Mouse (Mus musculus): ENCODE measurements around the gene Als2. TPM values are rescaled to one million over a fixed set of nuclear protein-coding genes. Genes with fewer than 3 reads are reported as not detected.

Als2 gene
- total and polyA plus RNA-seq, 2 experiments from 2014 or later, result 11.0 to 39.4 TPM

DNA sequence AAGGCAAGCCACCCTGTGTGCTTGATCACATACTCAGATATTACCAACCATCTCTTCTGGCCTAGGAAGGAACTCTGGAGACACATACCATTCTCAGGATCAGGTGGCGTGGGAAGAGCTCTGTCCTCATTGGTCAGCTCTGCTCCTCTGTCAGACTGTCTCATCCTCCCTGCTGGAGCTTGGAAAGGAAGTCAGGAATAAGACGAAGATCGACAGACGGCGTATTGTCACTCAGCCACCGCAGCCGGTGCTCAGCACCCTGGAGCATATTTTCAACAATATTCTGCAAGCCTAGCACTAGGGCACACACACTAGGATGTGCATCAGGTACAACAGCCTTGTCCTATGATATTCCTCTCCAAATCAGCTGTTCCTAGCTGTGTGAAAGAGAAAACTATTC lies 78.5 kb downstream of the Als2 start:
- WGBS, result 81% methylated on average over 7 of the region's 7 CpGs
- ATAC-seq (no peak), DNase-seq (no peak)
- no peaks in the 10 kb centered on the region for H3K9me3 ChIP-seq (ENCODE audit: low read length)
- H3K27ac ChIP-seq (ENCODE audit: low read depth, low read length), result no peak overlapping the region
- no peak for TF ChIP-seq CTCF (IDR thresholded peaks at IDR 0.05; ENCODE audit: low read depth)
- no peak overlapping the region for H3K4me3 ChIP-seq (ENCODE audit: low read depth, low read length)
- H3K36me3 ChIP-seq (ENCODE audit: insufficient read depth), result peaks cover 11% of the 10 kb centered on the region; the same call in 1 of the 2 replicates
- no peaks in the 10 kb centered on the region for H3K4me1 ChIP-seq (ENCODE audit: insufficient read depth)
- H3K4me2 ChIP-seq (ENCODE audit: low read depth), result no peak overlapping the region
- H3K27me3 ChIP-seq (ENCODE audit: insufficient read depth, low read length), result no peaks in the 10 kb centered on the region
- H3K9ac ChIP-seq, result no peak overlapping the region

DNA sequence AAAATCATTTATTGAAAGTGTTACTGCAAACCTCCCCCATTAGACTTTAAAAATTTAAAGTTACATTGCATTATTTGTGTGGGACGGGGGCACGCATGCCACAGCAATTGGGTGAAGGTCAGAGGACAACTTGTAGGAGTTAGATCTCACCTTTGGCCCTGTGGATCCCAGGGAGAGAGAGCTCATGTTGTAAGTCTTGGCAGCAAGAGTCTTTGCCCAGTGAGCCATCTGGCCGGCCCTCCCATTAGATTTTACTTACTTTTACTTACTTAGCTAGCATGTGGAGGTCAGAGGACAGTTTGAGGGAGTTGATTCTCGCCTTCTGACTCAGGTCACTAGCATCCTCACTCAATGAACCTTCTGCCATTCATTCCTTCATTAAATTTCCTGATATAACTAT lies 79.2 kb downstream of the Als2 start:
- Histone ChIP-seq H3K27me3 (ENCODE audit: insufficient read depth, low read length) (no peaks in the 10 kb centered on the region), H3K9ac (no peak overlapping the region), H3K4me2 (ENCODE audit: low read depth) (no peak overlapping the region), H3K36me3 (ENCODE audit: insufficient read depth) (peaks cover 4% of the 10 kb centered on the region; the same call in 1 of the 2 replicates), H3K27ac (ENCODE audit: low read depth, low read length) (no peak overlapping the region), H3K4me3 (ENCODE audit: low read depth, low read length) (no peak overlapping the region), H3K9me3 (ENCODE audit: low read length) (no peaks in the 10 kb centered on the region), H3K4me1 (ENCODE audit: insufficient read depth) (no peaks in the 10 kb centered on the region)
- no peak for ATAC-seq
- WGBS, result 86% methylated on average over 4 of the region's 4 CpGs
- DNase-seq, result no peak
- no peak for TF ChIP-seq CTCF (IDR thresholded peaks at IDR 0.05; ENCODE audit: low read depth)

DNA sequence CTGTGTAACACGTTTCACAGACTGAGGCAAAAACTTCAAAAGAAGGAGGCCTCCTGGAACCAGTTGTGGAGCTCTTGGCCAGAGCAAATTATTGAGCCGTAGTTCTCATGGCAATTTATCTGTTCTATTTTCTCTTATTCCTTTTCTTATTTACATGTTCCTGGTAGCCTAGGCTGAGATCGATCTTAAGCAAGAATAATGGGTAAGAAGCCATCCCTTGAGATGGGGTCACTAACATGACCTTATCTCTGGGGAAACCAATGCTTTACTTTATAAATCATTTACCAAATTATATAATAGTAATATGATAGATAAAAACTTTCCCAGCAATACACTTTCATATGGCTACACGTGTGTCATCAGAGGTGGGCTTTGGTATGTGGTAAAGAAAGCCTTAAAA lies 84.7 kb downstream of the Als2 start:
- H3K27ac ChIP-seq (ENCODE audit: low read depth, low read length), result no peak overlapping the region
- 75% methylated on average over 4 of the region's 4 CpGs for WGBS

DNA sequence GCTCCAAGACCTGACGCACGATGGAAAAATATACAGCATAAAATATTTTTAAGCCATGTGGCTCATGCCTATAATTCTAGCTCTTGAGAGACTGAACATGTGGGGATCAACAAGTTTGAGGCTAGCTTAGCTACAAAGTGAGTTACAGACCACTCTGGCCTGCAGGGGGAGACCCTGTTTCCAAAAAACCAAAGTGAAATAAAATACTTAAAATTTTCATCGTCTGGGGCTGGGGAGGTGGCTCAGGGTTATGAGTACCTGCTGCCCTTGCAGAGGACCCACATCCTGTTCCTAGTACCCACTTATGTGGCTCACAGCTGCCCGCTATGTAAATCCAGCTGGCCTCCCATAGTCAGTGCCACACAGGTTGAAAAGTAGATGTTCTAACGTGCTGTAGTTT lies 86.5 kb downstream of the Als2 start:
- H3K27me3 ChIP-seq (ENCODE audit: insufficient read depth, low read length), result no peaks in the 10 kb centered on the region
- no peak for ATAC-seq
- no peaks in the 10 kb centered on the region for H3K4me1 ChIP-seq (ENCODE audit: insufficient read depth)
- TF ChIP-seq CTCF (IDR thresholded peaks at IDR 0.05; ENCODE audit: low read depth), result 0 out of 2 replicates have a peak, but pooled peaks have one; percentile 10
- no peak overlapping the region for H3K27ac ChIP-seq (ENCODE audit: low read depth, low read length)
- 87% methylated on average over 5 of the region's 5 CpGs for WGBS
- H3K4me2 ChIP-seq (ENCODE audit: low read depth), result no peak overlapping the region
- no peaks in the 10 kb centered on the region for H3K36me3 ChIP-seq (ENCODE audit: insufficient read depth)
- H3K9ac ChIP-seq, result no peak overlapping the region
- no peaks in the 10 kb centered on the region for H3K9me3 ChIP-seq (ENCODE audit: low read length)
- no peak for DNase-seq
- H3K4me3 ChIP-seq (ENCODE audit: low read depth, low read length), result no peak overlapping the region

More for the DNA sequence above, 84.7 kb downstream of the Als2 start:
- H3K9me3 ChIP-seq (ENCODE audit: low read length), result no peaks in the 10 kb centered on the region
- no peak overlapping the region for H3K4me3 ChIP-seq (ENCODE audit: low read depth, low read length)
- no peak for ATAC-seq
- no peak for TF ChIP-seq CTCF (IDR thresholded peaks at IDR 0.05; ENCODE audit: low read depth)
- no peaks in the 10 kb centered on the region for H3K4me1 ChIP-seq (ENCODE audit: insufficient read depth)
- H3K4me2 ChIP-seq (ENCODE audit: low read depth), result no peak overlapping the region
- DNase-seq, result no peak
- H3K36me3 ChIP-seq (ENCODE audit: insufficient read depth), result no peaks in the 10 kb centered on the region
- H3K27me3 ChIP-seq (ENCODE audit: insufficient read depth, low read length), result no peaks in the 10 kb centered on the region
- H3K9ac ChIP-seq, result no peak overlapping the region

DNA sequence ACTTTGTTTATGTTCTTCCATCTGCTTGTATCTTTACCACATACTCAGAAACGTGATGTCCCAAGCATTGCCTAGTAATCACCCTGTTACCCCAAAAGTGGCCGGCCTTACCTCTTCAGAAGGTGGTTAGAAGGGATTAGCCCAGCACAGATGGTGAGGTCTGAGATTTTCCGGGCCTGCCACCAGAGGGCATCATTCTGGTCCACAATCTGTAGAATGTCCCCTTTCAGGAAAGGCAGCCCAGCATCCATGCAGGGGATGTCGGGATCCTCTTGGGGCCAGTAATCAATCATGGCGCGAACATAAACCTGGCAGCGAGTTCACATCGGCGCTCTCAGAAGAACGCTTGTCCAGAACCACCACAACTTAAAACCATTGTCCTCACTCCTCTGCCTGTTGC lies 92.5 kb downstream of the Als2 start:
- H3K4me3 ChIP-seq (ENCODE audit: low read depth, low read length), result no peak overlapping the region
- no peak for DNase-seq
- no peak overlapping the region for H3K4me2 ChIP-seq (ENCODE audit: low read depth)
- no peaks in the 10 kb centered on the region for H3K9me3 ChIP-seq (ENCODE audit: low read length)
- ATAC-seq, result no peak
- 79% methylated on average over 10 of the region's 10 CpGs for WGBS
- no peaks in the 10 kb centered on the region for H3K4me1 ChIP-seq (ENCODE audit: insufficient read depth)
- TF ChIP-seq CTCF (IDR thresholded peaks at IDR 0.05; ENCODE audit: low read depth), result peak; percentile 24; the same call in 1 of the 2 replicates
- H3K27me3 ChIP-seq (ENCODE audit: insufficient read depth, low read length), result no peaks in the 10 kb centered on the region
- H3K36me3 ChIP-seq (ENCODE audit: insufficient read depth), result no peaks in the 10 kb centered on the region
- no peak overlapping the region for H3K9ac ChIP-seq
- H3K27ac ChIP-seq (ENCODE audit: low read depth, low read length), result no peak overlapping the region

DNA sequence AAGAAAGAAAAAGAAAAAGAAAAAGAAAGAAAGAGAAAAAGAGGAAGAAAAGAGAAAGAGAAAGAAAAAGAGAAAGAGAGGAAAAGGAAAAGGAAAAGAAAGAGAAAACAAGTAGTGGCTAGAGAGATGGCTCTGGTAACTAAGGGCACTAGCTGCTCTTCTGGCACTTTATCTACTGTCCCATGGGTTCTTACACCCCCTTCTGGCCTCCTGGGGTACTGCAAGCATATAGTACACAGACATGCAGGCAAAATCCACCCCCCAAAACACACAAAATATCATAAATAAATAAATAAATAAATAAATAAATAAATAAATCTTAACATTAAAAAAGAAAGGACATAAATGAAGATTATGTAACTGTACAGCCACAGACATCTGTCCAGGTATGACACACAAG lies 94.2 kb downstream of the Als2 start:
- Histone ChIP-seq H3K36me3 (ENCODE audit: insufficient read depth) (no peaks in the 10 kb centered on the region), H3K4me2 (ENCODE audit: low read depth) (no peak overlapping the region), H3K9me3 (ENCODE audit: low read length) (no peaks in the 10 kb centered on the region), H3K27me3 (ENCODE audit: insufficient read depth, low read length) (no peaks in the 10 kb centered on the region), H3K27ac (ENCODE audit: low read depth, low read length) (no peak overlapping the region), H3K4me3 (ENCODE audit: low read depth, low read length) (no peak overlapping the region), H3K4me1 (ENCODE audit: insufficient read depth) (no peaks in the 10 kb centered on the region), H3K9ac (no peak overlapping the region)
- TF ChIP-seq CTCF (IDR thresholded peaks at IDR 0.05; ENCODE audit: low read depth), result peak; percentile 66
- DNase-seq, result peak; percentile 32
- ATAC-seq, result no peak

DNA sequence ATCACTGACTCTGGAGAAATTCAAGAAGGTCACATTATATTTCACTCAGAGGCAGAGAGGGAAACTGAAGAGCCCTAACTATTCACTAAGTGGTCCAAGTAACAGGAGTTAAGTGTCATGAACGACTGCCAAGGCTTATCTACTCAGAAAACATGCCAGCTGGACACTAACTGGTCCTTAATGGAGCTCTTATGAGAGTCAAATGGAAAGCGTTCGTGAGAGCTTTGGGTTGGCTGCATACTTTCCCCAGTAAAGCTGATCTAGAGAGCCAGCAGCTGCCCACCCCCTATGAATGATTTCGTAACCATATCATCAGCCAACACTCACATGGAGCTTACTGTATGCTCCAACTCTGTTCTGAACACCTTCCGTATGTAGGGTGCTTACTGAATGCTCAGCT lies 102.6 kb downstream of the Als2 start:
- no peaks in the 10 kb centered on the region for H3K4me1 ChIP-seq (ENCODE audit: insufficient read depth)
- H3K9ac ChIP-seq, result no peak overlapping the region
- ATAC-seq (no peak), DNase-seq (no peak)
- no peaks in the 10 kb centered on the region for H3K9me3 ChIP-seq (ENCODE audit: low read length)
- no peak overlapping the region for H3K4me2 ChIP-seq (ENCODE audit: low read depth)
- H3K27ac ChIP-seq (ENCODE audit: low read depth, low read length), result no peak overlapping the region
- no peak overlapping the region for H3K4me3 ChIP-seq (ENCODE audit: low read depth, low read length)
- WGBS, result 74% methylated on average over 5 of the region's 5 CpGs
- TF ChIP-seq CTCF (IDR thresholded peaks at IDR 0.05; ENCODE audit: low read depth), result no peak
- no peaks in the 10 kb centered on the region for H3K36me3 ChIP-seq (ENCODE audit: insufficient read depth)
- H3K27me3 ChIP-seq (ENCODE audit: insufficient read depth, low read length), result no peaks in the 10 kb centered on the region

DNA sequence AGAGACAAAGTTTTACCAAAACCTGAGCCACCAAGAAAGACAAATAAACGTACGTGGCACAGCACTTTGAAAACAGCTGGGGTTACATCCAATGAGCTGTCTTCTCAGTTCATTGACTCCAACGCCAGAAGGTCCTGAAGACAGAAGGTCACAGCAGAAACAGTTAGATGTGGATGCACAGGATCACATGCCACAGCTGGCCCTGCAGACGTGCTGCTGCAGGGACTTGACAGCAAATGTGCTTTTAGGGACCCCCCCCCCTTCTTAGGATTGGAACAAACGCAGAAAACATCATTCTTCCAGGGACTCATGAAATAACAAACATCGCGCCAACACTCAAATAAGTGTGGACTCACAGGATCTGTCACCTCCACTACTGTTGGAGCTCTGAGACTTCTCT lies 108.2 kb downstream of the Als2 start:
- ATAC-seq, result no peak
- H3K36me3 ChIP-seq (ENCODE audit: insufficient read depth), result no peaks in the 10 kb centered on the region
- 79% methylated on average over 7 of the region's 7 CpGs for WGBS

More for the DNA sequence above, 108.2 kb downstream of the Als2 start:
- Histone ChIP-seq H3K4me1 (ENCODE audit: insufficient read depth) (no peaks in the 10 kb centered on the region), H3K4me3 (ENCODE audit: low read depth, low read length) (no peak overlapping the region), H3K27ac (ENCODE audit: low read depth, low read length) (no peak overlapping the region), H3K4me2 (ENCODE audit: low read depth) (no peak overlapping the region), H3K9me3 (ENCODE audit: low read length) (no peaks in the 10 kb centered on the region), H3K27me3 (ENCODE audit: insufficient read depth, low read length) (no peaks in the 10 kb centered on the region), H3K9ac (no peak overlapping the region)
- DNase-seq, result no peak
- TF ChIP-seq CTCF (IDR thresholded peaks at IDR 0.05; ENCODE audit: low read depth), result no peak

Data from forebrain, postnatal 0 days (tissue).